In the genomic region with DNA sequence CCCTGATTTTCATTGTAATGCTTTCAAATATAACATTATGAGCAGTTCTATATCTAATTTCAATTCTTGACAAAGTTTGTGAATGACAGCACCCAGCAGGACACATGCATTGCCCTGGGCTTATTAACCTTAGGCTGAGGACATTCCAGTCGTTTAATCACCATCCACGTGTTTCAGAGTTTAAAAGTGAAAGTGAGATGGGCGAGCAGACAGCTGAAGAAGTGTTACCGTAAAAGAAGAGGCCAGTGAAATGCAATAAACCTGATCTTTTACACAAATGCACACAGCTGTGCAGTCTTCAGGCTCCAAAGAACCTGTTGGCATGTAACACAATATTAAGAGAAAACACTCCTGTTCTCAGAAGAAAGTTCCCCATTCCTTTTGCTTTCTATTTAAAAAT, we compare ENCODE assay signal across 12 mouse cellular contexts.
DNase-seq lines count a peak whose midpoint lies in the region; ATAC-seq and TF ChIP-seq lines count a peak whose summit lies in the region.
"Had no signal": no experiment of that assay in that cellular context is flagged by ENCODE, and none has a peak within 500 bp of the region (broad histone marks: within the 10 kb centered on the region; RNA-seq: fewer than 3 reads in every experiment).

No protein-coding gene starts in this region.

- peak overlapping the region; percentile 6; the same call in 1 of the 2 replicates for H3K4me3 ChIP-seq in heart, embryonic 15.5 days
- no peak overlapping the region for H3K4me3 ChIP-seq in lung, postnatal 0 days (ENCODE audit: low read depth, low read length)
- H3K4me3 ChIP-seq in embryonic fibroblast, embryonic 13.5 days (ENCODE audit: insufficient read depth, low read length), result peak overlapping the region; percentile 30
- no peak overlapping the region for H3K4me3 ChIP-seq in stomach, embryonic 16.5 days (replicated peaks; ENCODE audit: low read length)
- no peak overlapping the region for H3K4me3 ChIP-seq in midbrain, postnatal 0 days (ENCODE audit: low read depth, low read length)
- H3K4me3 ChIP-seq: limb, embryonic 15.5 days; lung, embryonic 15.5 days; midbrain, embryonic 12.5 days had no signal

- H3K36me3 ChIP-seq in heart, embryonic 15.5 days, result no peaks in the 10 kb centered on the region
- H3K36me3 ChIP-seq in lung, postnatal 0 days (ENCODE audit: insufficient read depth, low read length), result no peaks in the 10 kb centered on the region
- H3K36me3 ChIP-seq in stomach, embryonic 16.5 days (ENCODE audit: control insufficient read depth, insufficient read depth, low read length), result no peaks in the 10 kb centered on the region
- H3K36me3 ChIP-seq in midbrain, postnatal 0 days (ENCODE audit: insufficient read depth, low read length), result no peaks in the 10 kb centered on the region
- H3K36me3 ChIP-seq: limb, embryonic 15.5 days; lung, embryonic 15.5 days; midbrain, embryonic 12.5 days had no signal

- ATAC-seq in heart, embryonic 15.5 days (replicated peaks; ENCODE audit: insufficient number of reproducible peaks, insufficient read depth, low FRiP score, low read depth), result no peak
- ATAC-seq in lung, postnatal 0 days, result no peak
- ATAC-seq in stomach, embryonic 16.5 days (ENCODE audit: insufficient read depth, low FRiP score), result no peak
- no peak for ATAC-seq in midbrain, postnatal 0 days (ENCODE audit: low FRiP score)

- no peak overlapping the region for H3K9ac ChIP-seq in heart, embryonic 15.5 days
- H3K9ac ChIP-seq in lung, postnatal 0 days (replicated peaks; ENCODE audit: low read depth), result no peak overlapping the region
- H3K9ac ChIP-seq in stomach, embryonic 16.5 days (ENCODE audit: low read length), result no peak overlapping the region; the same call in 1 of the 2 replicates
- no peak overlapping the region for H3K9ac ChIP-seq in midbrain, postnatal 0 days (replicated peaks; ENCODE audit: low read length, poor library complexity, severe bottlenecking)
- H3K9ac ChIP-seq: limb, embryonic 15.5 days; lung, embryonic 15.5 days; midbrain, embryonic 12.5 days had no signal

- no peaks in the 10 kb centered on the region for H3K27me3 ChIP-seq in heart, embryonic 15.5 days
- H3K27me3 ChIP-seq in lung, postnatal 0 days (replicated peaks; ENCODE audit: insufficient read depth, low read length), result no peaks in the 10 kb centered on the region
- H3K27me3 ChIP-seq in stomach, embryonic 16.5 days (ENCODE audit: control insufficient read depth, insufficient read depth, low read length), result no peaks in the 10 kb centered on the region
- H3K27me3 ChIP-seq in midbrain, postnatal 0 days (ENCODE audit: insufficient read depth, low read length), result no peaks in the 10 kb centered on the region
- H3K27me3 ChIP-seq: limb, embryonic 15.5 days; lung, embryonic 15.5 days; midbrain, embryonic 12.5 days had no signal

- H3K9me3 ChIP-seq in heart, embryonic 15.5 days (replicated peaks), result no peaks in the 10 kb centered on the region
- no peaks in the 10 kb centered on the region for H3K9me3 ChIP-seq in lung, postnatal 0 days (ENCODE audit: low read length)
- no peaks in the 10 kb centered on the region for H3K9me3 ChIP-seq in stomach, embryonic 16.5 days (replicated peaks; ENCODE audit: control insufficient read depth, low read length)
- no peaks in the 10 kb centered on the region for H3K9me3 ChIP-seq in midbrain, postnatal 0 days (ENCODE audit: low read length)
- H3K9me3 ChIP-seq: limb, embryonic 15.5 days; lung, embryonic 15.5 days; midbrain, embryonic 12.5 days had no signal

- no peak for TF ChIP-seq POLR2A in embryonic fibroblast, embryonic 13.5 days (IDR thresholded peaks at IDR 0.05; ENCODE audit: low read depth, low read length)

- H3K27ac ChIP-seq in heart, embryonic 15.5 days, result no peak overlapping the region
- H3K27ac ChIP-seq in lung, postnatal 0 days (ENCODE audit: low read length), result no peak overlapping the region
- H3K27ac ChIP-seq in embryonic fibroblast, embryonic 13.5 days (ENCODE audit: insufficient read depth, low read length), result no peak overlapping the region; the same call in 1 of the 2 replicates
- H3K27ac ChIP-seq in stomach, embryonic 16.5 days (ENCODE audit: low read length), result no peak overlapping the region
- H3K27ac ChIP-seq in midbrain, postnatal 0 days (ENCODE audit: low read depth, low read length), result no peak overlapping the region
- H3K27ac ChIP-seq: limb, embryonic 15.5 days; lung, embryonic 15.5 days; midbrain, embryonic 12.5 days had no signal

- no peaks in the 10 kb centered on the region for H3K4me1 ChIP-seq in heart, embryonic 15.5 days (replicated peaks)
- H3K4me1 ChIP-seq in lung, postnatal 0 days (ENCODE audit: insufficient read depth, low read depth, low read length), result no peaks in the 10 kb centered on the region
- peaks cover 3% of the 10 kb centered on the region; the same call in 1 of the 2 replicates for H3K4me1 ChIP-seq in embryonic fibroblast, embryonic 13.5 days (ENCODE audit: control insufficient read depth, insufficient read depth, low read length)
- no peaks in the 10 kb centered on the region for H3K4me1 ChIP-seq in stomach, embryonic 16.5 days (ENCODE audit: control insufficient read depth, insufficient read depth, low read length)
- no peaks in the 10 kb centered on the region for H3K4me1 ChIP-seq in midbrain, postnatal 0 days (ENCODE audit: insufficient read depth, low read length)
- H3K4me1 ChIP-seq: limb, embryonic 15.5 days; lung, embryonic 15.5 days; midbrain, embryonic 12.5 days had no signal

- no peak for TF ChIP-seq CTCF in lung, postnatal 0 days (IDR thresholded peaks at IDR 0.05)
- TF ChIP-seq CTCF in embryonic fibroblast, embryonic 13.5 days (IDR thresholded peaks at IDR 0.05; ENCODE audit: borderline replicate concordance, insufficient read depth, low read length), result no peak
- no peak for TF ChIP-seq CTCF in midbrain, postnatal 0 days (IDR thresholded peaks at IDR 0.05)

- no peak for DNase-seq in heart, adult 8-10 months (ENCODE audit: low spot score)
- DNase-seq in lung, postnatal 0 days (ENCODE audit: low spot score), result no peak
- DNase-seq in lung, postnatal 14 days, result no peak
- no peak for DNase-seq in midbrain, postnatal 0 days (ENCODE audit: low spot score)
- DNase-seq in frontal cortex, postnatal 10 days (ENCODE audit: low spot score in 2 of 2), result no peak
- DNase-seq: kidney, postnatal 14 days had no signal

- peak overlapping the region; percentile 48 for H3K4me2 ChIP-seq in heart, embryonic 15.5 days
- H3K4me2 ChIP-seq in lung, postnatal 0 days (replicated peaks; ENCODE audit: low read depth, low read length), result 0 out of 2 replicates have a peak overlapping the region, but pooled peaks have one; percentile 17
- peak overlapping the region; percentile 28 for H3K4me2 ChIP-seq in stomach, embryonic 16.5 days (ENCODE audit: low read depth, low read length)
- H3K4me2 ChIP-seq in midbrain, postnatal 0 days (ENCODE audit: low read depth, low read length, poor library complexity, severe bottlenecking), result no peak overlapping the region
- H3K4me2 ChIP-seq: limb, embryonic 15.5 days; lung, embryonic 15.5 days; midbrain, embryonic 12.5 days had no signal

- TF ChIP-seq EP300 in lung, postnatal 0 days (IDR thresholded peaks at IDR 0.05), result no peak

- 33% methylated on average over 4 of the region's 4 CpGs for WGBS in heart, embryonic 15.5 days
- 29% methylated on average over 4 of the region's 4 CpGs for WGBS in lung, postnatal 0 days
- 36% methylated on average over 4 of the region's 4 CpGs for WGBS in stomach, embryonic 16.5 days
- 59% methylated on average over 4 of the region's 4 CpGs for WGBS in midbrain, postnatal 0 days

Comparison
In these comparisons a context has a peak if more than half of its experiments do, and no peak if none do; other contexts are left out.
1. H3K4me3 ChIP-seq: peak in heart, embryonic 15.5 days (single experiment) and embryonic fibroblast, embryonic 13.5 days (single experiment); none in lung, postnatal 0 days (single experiment), stomach, embryonic 16.5 days (single experiment) and midbrain, postnatal 0 days (single experiment).